Mouse (Mus musculus) thymus, adult 18-20 months (tissue): Measurements from ENCODE around the gene Mlxipl.

ENCODE experiments used
- DNase-seq, 2 experiments: peaks; one replicate each; pipeline ENCODE4 v3.0.0; 2022; ENCODE audit warnings: mixed read lengths in 2 of 2

Mlxipl gene

DNA sequence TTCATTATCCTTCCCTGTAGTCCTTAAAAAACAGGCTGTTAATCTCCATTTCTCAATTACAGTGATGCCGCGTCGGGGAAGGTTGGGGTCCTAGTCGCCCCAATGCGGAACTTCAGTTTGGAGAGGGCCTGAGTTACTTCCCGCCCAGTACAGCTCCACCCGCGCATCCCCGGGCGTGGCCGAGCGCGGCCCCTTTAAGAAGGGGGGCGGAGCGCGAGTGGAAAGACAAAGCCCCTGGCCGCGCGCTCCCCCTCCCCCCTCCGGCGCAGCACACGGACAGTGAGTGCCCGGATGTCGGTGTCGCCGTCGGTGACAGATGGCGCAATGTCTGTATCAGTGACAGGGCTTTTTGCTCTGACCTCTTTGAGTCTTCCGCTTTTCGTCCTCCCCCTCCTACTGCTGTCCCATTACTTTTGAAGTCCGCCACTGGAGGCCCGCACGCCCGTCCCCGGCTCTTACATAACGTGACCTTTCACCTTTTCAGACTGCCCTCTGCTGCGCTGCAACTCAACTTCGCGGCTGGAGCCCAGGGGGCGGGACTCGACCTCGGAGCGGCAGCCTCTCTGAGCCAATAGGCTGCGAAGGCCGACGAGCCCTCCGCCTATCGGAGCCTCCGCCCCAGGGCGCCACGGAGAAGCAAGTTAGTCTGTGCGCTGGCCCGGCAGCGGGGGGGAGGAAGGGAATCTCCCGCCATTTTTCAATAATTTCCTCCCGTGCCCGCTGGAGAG is 97.1 kb downstream of the Mlxipl start, which contains the start of gene Baz1b:
Baz1b (plus strand) TSS at position 644 of the 728 bp plus-strand sequence.
- peak; percentile 98 to 99 for DNase-seq

DNA sequence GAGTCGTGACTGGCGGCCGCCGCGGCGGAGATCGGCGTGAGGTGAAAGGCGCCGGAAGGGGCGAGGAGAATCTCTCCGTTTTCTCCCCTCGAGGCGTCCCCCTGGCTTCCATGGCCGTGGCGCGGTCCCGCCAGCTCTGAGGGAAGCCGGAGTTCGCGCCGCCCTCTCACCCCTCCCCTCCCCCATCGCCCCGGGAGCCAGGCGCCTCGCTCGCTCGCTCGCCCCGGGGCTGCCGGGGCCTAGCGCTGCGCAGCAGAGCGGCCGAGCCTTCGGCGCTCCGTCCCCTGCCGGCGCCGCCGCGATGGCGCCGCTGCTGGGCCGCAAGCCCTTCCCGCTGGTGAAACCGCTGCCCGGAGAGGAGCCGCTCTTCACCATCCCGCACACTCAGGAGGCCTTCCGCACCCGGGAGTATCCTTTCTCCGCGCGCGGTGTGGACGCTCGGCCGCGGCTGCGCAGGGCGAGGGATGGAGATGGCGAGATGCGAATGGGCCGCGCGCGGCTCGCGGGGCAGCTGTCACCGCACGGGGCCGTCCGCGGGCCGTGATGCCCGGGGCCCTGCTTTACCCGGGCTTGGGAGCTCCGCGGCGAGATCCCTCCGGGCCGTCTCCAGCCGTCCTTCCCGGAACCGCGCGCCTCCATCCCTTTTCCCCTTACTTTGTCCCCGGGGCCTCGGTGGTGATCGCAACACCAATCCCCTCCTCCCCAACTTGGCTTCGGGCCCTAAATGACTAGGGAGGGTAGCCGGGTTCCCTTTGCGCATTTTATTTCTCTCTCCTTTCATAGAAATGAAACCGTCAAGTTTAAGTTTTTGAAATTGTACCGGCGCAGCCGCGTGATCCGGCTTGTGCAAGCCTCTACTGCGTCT is 97.9 kb downstream of the Mlxipl start:
- DNase-seq, result peak in 1 of 2 experiments; percentile 36
